Comparison of ENCODE assay signal across 21 mouse cellular contexts in the genomic region with DNA sequence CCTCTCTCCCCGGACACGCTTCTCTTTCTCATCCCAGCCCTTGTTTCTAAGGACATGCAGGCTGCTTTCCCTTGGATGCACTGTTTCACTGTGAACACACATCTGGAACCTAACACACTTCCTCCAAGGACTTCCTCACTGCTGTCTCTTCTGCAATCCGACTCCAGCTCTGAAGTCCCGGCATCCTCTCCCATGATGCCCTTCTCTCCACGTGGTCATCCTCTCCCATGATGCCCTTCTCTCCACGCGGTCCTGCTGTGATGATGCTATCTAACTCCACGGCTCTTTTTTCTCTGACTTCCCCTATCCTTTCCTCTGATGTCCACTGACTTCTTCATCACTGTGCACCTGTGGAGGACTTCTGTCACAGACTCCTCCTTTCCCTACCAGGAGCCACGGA. TPM values are rescaled to one million over a fixed set of nuclear protein-coding genes. Genes with fewer than 3 reads are reported as not detected.
"Had no signal": no experiment of that assay in that cellular context is flagged by ENCODE, and none has a peak within 500 bp of the region (broad histone marks: within the 10 kb centered on the region; RNA-seq: fewer than 3 reads in every experiment).

No protein-coding gene starts in this region.

- ATAC-seq: intestine, postnatal 0 days; liver, embryonic 12.5 days had no signal

- H3K27ac ChIP-seq: kidney, embryonic 15.5 days; limb, embryonic 10.5 days; limb, embryonic 13.5 days; liver, embryonic 12.5 days; liver, embryonic 15.5 days; macrophage; neural tube, embryonic 12.5 days; neural tube, embryonic 15.5 days; stomach, embryonic 15.5 days had no signal

- H3K4me1 ChIP-seq: kidney, embryonic 15.5 days; limb, embryonic 13.5 days; liver, embryonic 12.5 days; neural tube, embryonic 12.5 days; neural tube, embryonic 15.5 days; stomach, embryonic 15.5 days had no signal

- H3K4me3 ChIP-seq: kidney, embryonic 15.5 days; limb, embryonic 10.5 days; limb, embryonic 13.5 days; liver, embryonic 12.5 days; liver, embryonic 15.5 days; neural tube, embryonic 12.5 days; neural tube, embryonic 15.5 days; stomach, embryonic 15.5 days had no signal

- DNase-seq: kidney, adult 8-10 months; kidney, postnatal 10 days; kidney, postnatal 4 days; liver; lung, adult 18-20 months; midbrain, embryonic 14.5 days; retina, postnatal 1 day; right cerebral cortex, postnatal 25 days; spleen, adult 18-20 months; thymus, postnatal 25 days had no signal

RNA-seq across cellular contexts. Expression of gene Ntn1, which starts 39.5 kb away (rescaled TPM):
- total RNA-seq: megakaryocyte-erythroid progenitor cell, adult 5-6 weeks had no signal
